Mouse (Mus musculus) embryo, embryonic 10.5 days (tissue): ENCODE data around the gene Pdia5.

Experiments used
- DNase-seq: peaks from one replicate; pipeline ENCODE4 v3.0.0-alpha.2; 2015; ENCODE audit warnings: low spot score

Pdia5 gene

GRCm38 (mm10) chr16:35441346-35442025, 49.2 kb downstream of the Pdia5 start:
- no peak for DNase-seq

- no peak for DNase-seq
Measured at GRCm38 (mm10) chr16:35439046-35439445, 51.6 kb downstream of the Pdia5 start.

- no peak for DNase-seq
Measured at GRCm38 (mm10) chr16:35431608-35432007, 59.1 kb downstream of the Pdia5 start.

GRCm38 (mm10) chr16:35424926-35425325, 65.7 kb downstream of the Pdia5 start:
- DNase-seq = no peak

GRCm38 (mm10) chr16:35423250-35424139, 67.2 kb downstream of the Pdia5 start:
- no peak for DNase-seq

GRCm38 (mm10) chr16:35422705-35423104, 68.0 kb downstream of the Pdia5 start:
- DNase-seq = no peak

- peak; percentile 59 for DNase-seq
Measured at GRCm38 (mm10) chr16:35422141-35422540, 68.5 kb downstream of the Pdia5 start.

- no peak for DNase-seq
Measured at GRCm38 (mm10) chr16:35414616-35415015, 76.1 kb downstream of the Pdia5 start.

GRCm38 (mm10) chr16:35406706-35407105, 84.0 kb downstream of the Pdia5 start:
- DNase-seq = no peak

GRCm38 (mm10) chr16:35406166-35406565, 84.5 kb downstream of the Pdia5 start:
- DNase-seq = no peak

- DNase-seq = no peak
Measured at GRCm38 (mm10) chr16:35405348-35406080, 85.2 kb downstream of the Pdia5 start.

- no peak for DNase-seq
Measured at GRCm38 (mm10) chr16:35404864-35405263, 85.8 kb downstream of the Pdia5 start.

GRCm38 (mm10) chr16:35403891-35404290, 86.8 kb downstream of the Pdia5 start:
- no peak for DNase-seq

- no peak for DNase-seq
Measured at GRCm38 (mm10) chr16:35403356-35403755, 87.3 kb downstream of the Pdia5 start.

- no peak for DNase-seq
Measured at GRCm38 (mm10) chr16:35392813-35393212, 97.9 kb downstream of the Pdia5 start.

GRCm38 (mm10) chr16:35385654-35386053, 105.0 kb downstream of the Pdia5 start:
- no peak for DNase-seq

GRCm38 (mm10) chr16:35380048-35380447, 110.6 kb downstream of the Pdia5 start:
- no peak for DNase-seq

- DNase-seq = no peak
Measured at GRCm38 (mm10) chr16:35379344-35379743, 111.3 kb downstream of the Pdia5 start.

- no peak for DNase-seq
Measured at GRCm38 (mm10) chr16:35364063-35364428, 126.6 kb downstream of the Pdia5 start.

- DNase-seq = peak; percentile 97
Measured at GRCm38 (mm10) chr16:35363150-35364062, 127.3 kb downstream of the Pdia5 start, which contains the start of gene Sec22a. TSS of gene Sec22a (minus strand) at chr16:35363918.

GRCm38 (mm10) chr16:35362221-35362620, 128.5 kb downstream of the Pdia5 start:
- peak; percentile 7 for DNase-seq
